Mouse (Mus musculus): ENCODE data around the gene Calhm3. TPM values are rescaled to one million over a fixed set of nuclear protein-coding genes. Genes with fewer than 3 reads are reported as not detected.
A peak's percentile ranks its signal among the peaks of the same experiment; 100 is the strongest.

Gene Calhm3
- polyA plus RNA-seq, 1 experiment: 0.30 TPM

GRCm38 (mm10) chr19:47167617-47168214 is 10.2 kb upstream of the Calhm3 start:
- H3K36me3 ChIP-seq (ENCODE audit: control insufficient read depth, insufficient read depth, low read length): no peaks in the 10 kb centered on the region
- H3K27ac ChIP-seq (ENCODE audit: control insufficient read depth, insufficient read depth, low read depth, low read length): no peak overlapping the region
- H3K4me1 ChIP-seq (ENCODE audit: control insufficient read depth, insufficient read depth, low read length): peaks cover 9% of the 10 kb centered on the region
- no peak overlapping the region for H3K4me3 ChIP-seq (ENCODE audit: control insufficient read depth, low read depth, low read length)
- H3K27me3 ChIP-seq (ENCODE audit: control insufficient read depth, insufficient read depth, low read length): no peaks in the 10 kb centered on the region
- TF ChIP-seq CTCF (IDR thresholded peaks at IDR 0.05; ENCODE audit: control insufficient read depth, insufficient read depth, insufficient replicate concordance, low read depth, low read length) (no peak), POLR2A (IDR thresholded peaks at IDR 0.05; ENCODE audit: control insufficient read depth, low read depth, low read length) (no peak)

DNA sequence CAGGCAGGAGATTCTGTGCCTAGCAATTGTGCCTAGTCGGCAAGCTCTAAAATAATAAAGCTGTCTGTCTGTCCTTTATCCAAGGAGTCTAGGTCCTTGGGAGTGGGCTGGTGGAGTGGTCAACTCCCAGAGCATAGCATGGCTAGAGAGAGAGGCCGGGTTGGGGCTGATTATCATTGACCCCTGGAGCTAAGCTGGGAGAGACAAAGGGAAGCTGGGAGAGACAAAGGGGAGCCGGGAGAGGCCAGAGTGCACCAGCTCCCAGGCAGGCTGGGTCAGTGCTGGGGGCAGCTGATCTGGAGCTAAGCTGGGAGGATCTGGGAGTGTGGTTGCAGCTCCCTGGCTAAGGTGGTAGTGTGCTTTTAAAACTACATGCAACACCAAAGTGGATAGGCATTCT is 9.2 kb upstream of the Calhm3 start:
- Histone ChIP-seq H3K4me3 (ENCODE audit: control insufficient read depth, low read depth, low read length) (no peak overlapping the region), H3K27me3 (ENCODE audit: control insufficient read depth, insufficient read depth, low read length) (no peaks in the 10 kb centered on the region), H3K4me1 (ENCODE audit: control insufficient read depth, insufficient read depth, low read length) (peaks cover 9% of the 10 kb centered on the region), H3K27ac (ENCODE audit: control insufficient read depth, insufficient read depth, low read depth, low read length) (no peak overlapping the region), H3K36me3 (ENCODE audit: control insufficient read depth, insufficient read depth, low read length) (no peaks in the 10 kb centered on the region)
- TF ChIP-seq CTCF (IDR thresholded peaks at IDR 0.05; ENCODE audit: control insufficient read depth, insufficient read depth, insufficient replicate concordance, low read depth, low read length): no peak
- TF ChIP-seq POLR2A (IDR thresholded peaks at IDR 0.05; ENCODE audit: control insufficient read depth, low read depth, low read length): no peak

DNA sequence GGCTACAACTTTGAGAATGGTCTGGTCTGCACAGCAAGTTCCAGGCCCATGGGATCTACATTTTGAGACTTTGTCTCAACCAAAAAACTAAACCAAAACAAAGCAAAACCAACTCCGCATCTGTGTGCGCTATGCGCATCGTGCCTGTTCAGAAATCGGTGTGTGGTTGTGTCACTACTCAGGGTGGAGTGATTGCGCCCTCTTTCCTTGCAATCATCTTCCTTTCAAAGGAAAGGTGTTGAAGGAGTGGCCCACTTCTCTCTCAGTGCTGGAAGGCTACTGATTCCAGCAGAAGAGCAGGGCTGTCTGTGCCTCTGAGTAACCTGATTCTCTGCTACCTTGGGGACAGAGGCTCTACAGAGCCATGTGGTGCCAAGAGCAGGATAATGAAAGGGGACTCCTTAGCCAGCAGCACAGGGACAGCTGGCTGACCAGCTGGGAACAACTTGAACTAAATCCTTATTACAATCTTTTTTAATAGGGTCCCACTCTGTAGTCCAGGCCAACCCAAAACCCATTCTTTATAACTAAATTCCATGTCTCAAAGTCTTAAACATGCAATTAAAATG is 5.7 kb upstream of the Calhm3 start:
- H3K4me3 ChIP-seq (ENCODE audit: control insufficient read depth, low read depth, low read length): no peak overlapping the region
- no peaks in the 10 kb centered on the region for H3K36me3 ChIP-seq (ENCODE audit: control insufficient read depth, insufficient read depth, low read length)
- no peak overlapping the region for H3K27ac ChIP-seq (ENCODE audit: control insufficient read depth, insufficient read depth, low read depth, low read length)
- peaks cover 3% of the 10 kb centered on the region for H3K4me1 ChIP-seq (ENCODE audit: control insufficient read depth, insufficient read depth, low read length)
- H3K27me3 ChIP-seq (ENCODE audit: control insufficient read depth, insufficient read depth, low read length): no peaks in the 10 kb centered on the region
- TF ChIP-seq POLR2A (IDR thresholded peaks at IDR 0.05; ENCODE audit: control insufficient read depth, low read depth, low read length) (no peak), CTCF (IDR thresholded peaks at IDR 0.05; ENCODE audit: control insufficient read depth, insufficient read depth, insufficient replicate concordance, low read depth, low read length) (no peak)

GRCm38 (mm10) chr19:47161669-47162068 is 4.1 kb upstream of the Calhm3 start:
- no peak overlapping the region for H3K4me3 ChIP-seq (ENCODE audit: control insufficient read depth, low read depth, low read length)
- TF ChIP-seq CTCF (IDR thresholded peaks at IDR 0.05; ENCODE audit: control insufficient read depth, insufficient read depth, insufficient replicate concordance, low read depth, low read length) (no peak), POLR2A (IDR thresholded peaks at IDR 0.05; ENCODE audit: control insufficient read depth, low read depth, low read length) (no peak)
- H3K36me3 ChIP-seq (ENCODE audit: control insufficient read depth, insufficient read depth, low read length): no peaks in the 10 kb centered on the region
- H3K4me1 ChIP-seq (ENCODE audit: control insufficient read depth, insufficient read depth, low read length): no peaks in the 10 kb centered on the region
- H3K27me3 ChIP-seq (ENCODE audit: control insufficient read depth, insufficient read depth, low read length): no peaks in the 10 kb centered on the region
- no peak overlapping the region for H3K27ac ChIP-seq (ENCODE audit: control insufficient read depth, insufficient read depth, low read depth, low read length)

GRCm38 (mm10) chr19:47153767-47154166 is 3.8 kb downstream of the Calhm3 start:
- H3K27me3 ChIP-seq (ENCODE audit: control insufficient read depth, insufficient read depth, low read length): no peaks in the 10 kb centered on the region
- TF ChIP-seq POLR2A (IDR thresholded peaks at IDR 0.05; ENCODE audit: control insufficient read depth, low read depth, low read length) (no peak), CTCF (IDR thresholded peaks at IDR 0.05; ENCODE audit: control insufficient read depth, insufficient read depth, insufficient replicate concordance, low read depth, low read length) (no peak)
- H3K27ac ChIP-seq (ENCODE audit: control insufficient read depth, insufficient read depth, low read depth, low read length): no peak overlapping the region
- H3K4me1 ChIP-seq (ENCODE audit: control insufficient read depth, insufficient read depth, low read length): peaks cover 4% of the 10 kb centered on the region; the same call in 1 of the 2 replicates
- H3K4me3 ChIP-seq (ENCODE audit: control insufficient read depth, low read depth, low read length): no peak overlapping the region
- H3K36me3 ChIP-seq (ENCODE audit: control insufficient read depth, insufficient read depth, low read length): no peaks in the 10 kb centered on the region

- H3K27me3 ChIP-seq (ENCODE audit: control insufficient read depth, insufficient read depth, low read length): no peaks in the 10 kb centered on the region
- H3K4me3 ChIP-seq (ENCODE audit: control insufficient read depth, low read depth, low read length): peak overlapping the region; percentile 21
- peaks cover 4% of the 10 kb centered on the region; the same call in 1 of the 2 replicates for H3K4me1 ChIP-seq (ENCODE audit: control insufficient read depth, insufficient read depth, low read length)
- H3K27ac ChIP-seq (ENCODE audit: control insufficient read depth, insufficient read depth, low read depth, low read length): no peak overlapping the region
- H3K36me3 ChIP-seq (ENCODE audit: control insufficient read depth, insufficient read depth, low read length): no peaks in the 10 kb centered on the region
- TF ChIP-seq POLR2A (IDR thresholded peaks at IDR 0.05; ENCODE audit: control insufficient read depth, low read depth, low read length): no peak
Measured at GRCm38 (mm10) chr19:47152062-47152369, 5.5 kb downstream of the Calhm3 start.

- H3K4me1 ChIP-seq (ENCODE audit: control insufficient read depth, insufficient read depth, low read length): peaks cover 4% of the 10 kb centered on the region; the same call in 1 of the 2 replicates
- TF ChIP-seq CTCF (IDR thresholded peaks at IDR 0.05; ENCODE audit: control insufficient read depth, insufficient read depth, insufficient replicate concordance, low read depth, low read length) (no peak), POLR2A (IDR thresholded peaks at IDR 0.05; ENCODE audit: control insufficient read depth, low read depth, low read length) (no peak)
- no peak overlapping the region for H3K27ac ChIP-seq (ENCODE audit: control insufficient read depth, insufficient read depth, low read depth, low read length)
- H3K4me3 ChIP-seq (ENCODE audit: control insufficient read depth, low read depth, low read length): peak overlapping the region; percentile 21
- H3K27me3 ChIP-seq (ENCODE audit: control insufficient read depth, insufficient read depth, low read length): no peaks in the 10 kb centered on the region
- H3K36me3 ChIP-seq (ENCODE audit: control insufficient read depth, insufficient read depth, low read length): no peaks in the 10 kb centered on the region
Measured at GRCm38 (mm10) chr19:47151332-47152061, 6.1 kb downstream of the Calhm3 start.

Measured in testis, adult 2 months (tissue).